Mouse (Mus musculus) Muller cell, postnatal 12 days (primary cell): ENCODE results near the gene Thsd4.
"Not testable (repeated sequence)": the region's sequence is repeated elsewhere in the genome, so short reads cannot be mapped to it uniquely, and the experiment has no call there.

Experiments used
- DNase-seq: peaks from one replicate; pipeline ENCODE4 v3.0.0-alpha.2; 2015; ENCODE audit errors: inconsistent ontology term

The Thsd4 gene

DNA sequence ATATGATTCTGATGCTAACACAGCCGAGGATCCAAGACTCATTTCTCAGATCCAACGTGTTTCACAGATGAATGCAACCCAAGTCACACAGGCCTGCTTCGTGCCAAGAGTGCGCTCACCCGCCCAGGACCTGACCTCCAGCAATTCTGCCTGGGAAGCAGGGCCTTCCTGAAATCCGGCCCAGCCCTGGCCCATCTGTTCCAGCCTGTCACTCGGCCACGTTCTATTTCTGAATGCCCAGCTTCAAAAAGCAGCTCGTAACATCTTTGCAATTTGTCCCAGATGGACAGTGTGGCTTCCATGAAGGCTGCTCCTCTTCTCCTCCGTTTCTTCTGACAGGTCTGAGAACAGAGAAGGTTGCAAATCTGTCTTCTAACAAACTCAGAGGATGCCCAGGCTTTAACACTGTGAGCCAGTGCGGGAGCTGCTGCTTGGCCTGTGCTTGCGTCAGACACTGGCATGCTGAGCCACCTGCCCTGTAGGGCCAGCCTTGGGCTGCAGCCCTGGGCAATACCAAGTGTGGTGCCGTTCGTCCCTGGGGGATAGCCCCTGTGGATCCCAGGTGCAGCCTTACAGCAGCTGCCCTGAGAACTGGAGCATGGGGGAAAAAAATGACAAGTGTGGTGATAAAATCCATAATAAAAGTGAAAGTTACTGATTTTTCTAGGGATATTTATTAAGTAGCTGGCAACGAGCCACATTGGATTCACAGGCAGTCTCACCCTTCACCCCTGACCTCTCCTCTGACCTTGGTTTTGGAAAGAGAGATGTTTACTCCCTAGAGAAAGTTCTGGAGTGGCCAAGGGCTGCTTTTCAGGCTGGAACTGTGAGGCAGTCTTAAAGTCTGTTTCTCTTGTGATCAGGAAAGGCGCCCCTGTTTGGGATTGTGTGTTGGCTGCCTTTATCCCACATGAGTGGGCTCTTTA is 211.8 kb downstream of the Thsd4 start:
- DNase-seq = peak; percentile 93

- no peak for DNase-seq
These were observed 213.7 kb downstream of the Thsd4 start for GRCm38 (mm10) chr9:60308182-60308581.

DNA sequence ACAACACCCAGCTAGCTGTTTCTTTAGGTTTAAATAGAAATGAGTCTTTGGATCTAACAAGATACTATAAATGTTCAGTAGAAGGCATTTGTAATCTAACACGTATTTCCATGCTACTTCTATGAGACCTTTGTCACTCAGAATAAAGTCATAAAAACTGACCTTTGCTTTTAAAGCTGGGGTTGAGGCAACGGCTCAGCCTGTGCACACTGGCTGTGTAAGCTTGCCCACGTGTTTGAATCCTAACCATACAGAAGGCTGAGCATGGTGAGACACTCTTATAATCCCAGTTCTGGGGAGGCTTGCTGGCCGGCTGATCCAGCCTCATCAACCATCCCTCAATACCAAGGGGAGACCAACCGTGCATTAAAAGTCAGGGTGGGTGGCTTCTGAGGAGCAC is 214.4 kb downstream of the Thsd4 start:
- no peak for DNase-seq

DNA sequence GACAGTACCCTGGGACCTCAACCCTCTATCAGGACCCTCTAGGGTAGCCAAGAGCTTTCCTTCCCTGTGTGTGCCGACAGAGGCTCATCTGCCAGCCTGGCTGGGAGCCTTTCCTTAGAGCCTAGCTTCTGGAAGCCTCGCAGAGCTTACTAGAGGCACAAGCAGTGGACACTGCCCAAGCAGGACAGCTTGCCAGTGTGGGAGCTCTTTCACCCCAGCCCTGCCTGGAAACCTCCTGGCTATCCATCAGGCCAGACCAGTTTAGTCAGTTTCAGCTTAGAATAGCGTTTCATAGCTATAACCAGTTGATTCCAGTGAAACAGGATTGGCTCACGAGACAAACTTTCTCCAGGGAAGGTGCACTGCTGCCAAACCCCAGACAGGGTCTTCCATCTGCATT is 215.6 kb downstream of the Thsd4 start:
- DNase-seq = no peak

DNA sequence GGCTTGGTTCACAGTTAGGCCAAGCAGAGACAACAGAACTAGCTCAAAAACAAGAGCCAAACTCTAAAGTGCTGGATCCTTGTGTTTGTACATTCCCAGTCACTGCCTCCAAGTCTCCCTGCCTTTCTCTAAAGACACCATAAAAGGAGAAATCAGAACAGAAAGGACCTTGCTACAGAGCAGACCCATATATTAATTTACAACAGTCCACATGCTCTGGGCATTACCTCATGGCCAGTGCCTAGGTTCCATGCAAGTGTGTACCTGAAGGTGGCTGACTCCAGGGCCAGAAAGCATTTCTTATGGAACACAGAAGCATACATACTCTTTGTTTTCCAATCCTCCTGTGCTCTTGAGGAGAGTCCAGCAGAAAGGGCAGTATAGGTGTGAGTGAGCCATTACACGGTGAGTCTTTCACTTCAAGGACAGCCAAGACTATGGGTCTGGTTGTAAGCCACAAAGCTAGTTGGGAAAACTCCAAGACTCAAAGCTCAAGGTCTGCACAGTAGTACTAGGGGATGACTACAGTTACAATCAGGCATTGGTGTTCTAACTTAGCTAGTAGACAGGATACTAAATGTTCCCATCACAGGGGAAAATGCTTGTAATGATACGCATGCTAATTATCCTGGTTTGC is 216.5 kb downstream of the Thsd4 start:
- no peak for DNase-seq

GRCm38 (mm10) chr9:60296276-60296675 is 225.6 kb downstream of the Thsd4 start:
- no peak for DNase-seq

- DNase-seq = no peak
These were observed 226.6 kb downstream of the Thsd4 start for GRCm38 (mm10) chr9:60295199-60295598.

GRCm38 (mm10) chr9:60293129-60293528 is 228.7 kb downstream of the Thsd4 start:
- no peak for DNase-seq

GRCm38 (mm10) chr9:60290780-60291179 is 231.1 kb downstream of the Thsd4 start:
- no peak for DNase-seq

DNA sequence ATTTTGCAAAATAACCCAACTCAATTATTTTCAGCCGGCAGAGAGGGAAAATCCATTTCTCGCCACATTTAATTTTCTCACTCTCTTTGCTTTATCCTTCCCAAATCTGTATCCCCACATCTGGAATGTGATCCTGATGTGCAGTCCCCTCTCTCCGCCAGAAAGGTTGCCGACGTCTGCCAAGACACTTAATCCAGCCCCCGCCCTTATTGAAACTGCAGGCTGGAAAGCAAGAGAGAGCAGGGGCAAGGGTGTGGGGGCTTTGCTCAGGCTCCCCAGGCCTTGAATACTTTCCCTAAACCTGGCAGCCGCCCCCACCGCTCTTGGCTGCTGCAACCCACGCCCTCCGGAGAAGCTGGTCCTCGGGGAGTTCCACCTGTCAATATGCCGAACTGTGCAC is 233.1 kb downstream of the Thsd4 start:
- DNase-seq = no peak

DNA sequence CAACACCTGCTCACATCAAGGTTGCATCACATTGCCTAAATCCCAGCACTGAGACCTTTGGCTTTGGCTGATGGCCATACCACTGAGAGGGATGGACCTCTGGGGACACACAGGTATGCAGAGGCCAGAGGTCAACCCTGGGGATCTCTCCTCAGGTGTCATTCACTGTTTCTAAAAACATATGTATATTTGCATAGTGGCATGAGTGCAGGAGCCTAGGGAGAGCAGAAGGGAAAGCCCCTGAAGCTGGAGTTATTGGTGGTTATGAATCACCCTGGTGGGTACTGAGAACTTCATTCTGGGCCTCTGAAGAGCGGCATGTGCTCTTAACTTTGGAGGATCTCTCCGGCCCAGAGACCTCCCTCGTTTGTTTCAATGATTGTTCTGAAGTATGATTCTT is 235.5 kb downstream of the Thsd4 start:
- DNase-seq = no peak

DNA sequence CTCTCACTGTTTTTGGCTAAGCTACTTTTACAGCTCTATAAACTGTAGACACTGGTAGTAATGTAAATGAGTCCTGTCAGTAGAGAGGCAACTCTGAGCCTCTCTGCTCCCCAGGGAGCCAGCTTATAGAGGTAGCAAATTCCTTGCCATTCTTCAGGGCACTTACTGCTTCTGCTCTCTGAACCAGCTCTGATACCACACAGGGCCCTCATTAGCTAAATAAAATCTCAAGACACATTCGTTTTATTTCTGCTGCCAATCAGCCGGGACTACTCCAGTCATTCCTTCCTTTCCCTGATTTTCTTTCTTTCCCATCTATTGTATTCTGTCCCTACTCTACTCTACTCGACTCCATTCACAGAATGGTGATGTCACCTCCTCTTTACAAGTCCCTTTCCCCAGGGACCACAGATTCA is 236.8 kb downstream of the Thsd4 start:
- DNase-seq = no peak

- DNase-seq = no peak
These were observed 237.5 kb downstream of the Thsd4 start for GRCm38 (mm10) chr9:60284318-60284717.

DNA sequence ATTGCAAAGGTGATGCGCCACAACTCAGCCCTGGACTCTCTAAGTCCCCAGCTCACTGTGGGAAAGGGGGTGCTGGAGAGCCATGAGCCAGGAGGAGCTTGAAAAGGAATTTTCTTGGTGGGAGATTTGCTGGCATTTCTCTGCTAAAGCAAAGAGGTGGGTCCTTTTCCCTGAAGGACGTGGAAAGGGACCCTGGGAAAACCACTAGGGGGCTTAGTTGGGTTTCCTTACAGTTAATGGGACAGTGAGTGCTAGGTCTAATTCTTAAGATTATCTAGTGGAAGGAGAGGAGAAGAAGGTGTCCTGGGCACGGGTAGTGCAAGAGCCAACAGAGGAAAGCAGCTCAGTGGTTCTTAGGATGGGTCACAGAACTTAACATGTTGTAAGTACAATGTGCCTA is 238.3 kb downstream of the Thsd4 start:
- DNase-seq = no peak

DNA sequence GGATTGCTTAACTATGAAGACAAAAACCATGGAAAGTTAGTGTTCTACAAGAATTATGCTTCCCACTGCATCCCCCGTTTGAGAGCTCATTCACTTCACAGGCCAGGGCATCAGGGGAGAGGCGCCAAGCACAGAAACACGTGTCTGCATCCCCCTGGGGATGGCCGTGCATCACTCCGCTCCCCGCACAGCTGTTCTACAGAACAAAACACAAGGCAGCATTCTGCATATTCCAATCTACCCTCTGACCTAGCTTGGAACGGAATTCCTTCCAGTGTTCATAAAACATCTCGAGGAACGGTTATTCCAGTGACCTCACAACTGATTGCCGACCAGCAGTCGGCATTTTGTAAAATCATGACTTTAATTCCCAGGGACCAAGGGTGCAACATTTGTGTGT is 240.6 kb downstream of the Thsd4 start:
- no peak for DNase-seq

GRCm38 (mm10) chr9:60280786-60281185 is 241.1 kb downstream of the Thsd4 start:
- no peak for DNase-seq

- no peak for DNase-seq
These were observed 242.3 kb downstream of the Thsd4 start for GRCm38 (mm10) chr9:60279556-60279955.

DNA sequence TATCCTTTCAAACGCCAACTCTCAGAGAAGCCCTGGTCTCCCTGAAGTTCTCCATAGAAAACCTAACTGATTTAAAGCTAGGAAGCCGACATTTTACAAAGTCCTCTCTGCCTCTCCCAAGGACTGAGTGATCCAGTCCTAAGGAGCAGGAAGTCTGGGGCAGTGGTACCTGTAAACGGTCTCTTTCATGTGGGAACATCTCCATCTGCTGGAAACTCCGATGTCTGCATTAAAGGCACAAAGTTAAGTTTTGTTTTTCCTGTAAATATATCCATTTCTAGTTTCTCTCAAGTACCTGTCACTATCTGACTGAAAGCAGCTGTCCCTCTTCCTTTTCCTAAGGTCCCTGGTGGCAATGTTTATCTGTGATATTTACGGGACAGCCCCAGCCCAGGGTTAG is 245.5 kb downstream of the Thsd4 start:
- peak; percentile 13 for DNase-seq

- no peak for DNase-seq
These were observed 246.3 kb downstream of the Thsd4 start for GRCm38 (mm10) chr9:60275410-60276159.

DNA sequence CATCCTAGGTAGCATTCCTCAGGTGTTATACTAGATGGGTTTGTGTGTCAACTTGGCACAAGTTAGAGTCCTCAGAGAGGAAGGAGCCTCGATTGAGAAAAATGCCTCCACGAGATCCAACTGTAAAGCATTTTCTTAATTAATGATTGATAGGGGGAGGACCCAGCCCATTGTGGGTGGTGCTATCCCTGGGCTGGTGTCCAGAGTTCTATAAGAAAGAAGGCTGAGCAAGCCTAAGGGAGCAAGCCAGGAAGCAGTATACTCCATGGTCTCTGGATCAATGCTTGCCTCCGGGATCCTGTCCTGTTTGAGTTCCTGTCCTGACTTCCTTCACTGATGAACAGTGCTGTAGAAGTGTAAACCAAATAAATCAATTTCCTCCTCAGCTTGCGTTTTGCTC is 247.3 kb downstream of the Thsd4 start:
- no peak for DNase-seq

DNA sequence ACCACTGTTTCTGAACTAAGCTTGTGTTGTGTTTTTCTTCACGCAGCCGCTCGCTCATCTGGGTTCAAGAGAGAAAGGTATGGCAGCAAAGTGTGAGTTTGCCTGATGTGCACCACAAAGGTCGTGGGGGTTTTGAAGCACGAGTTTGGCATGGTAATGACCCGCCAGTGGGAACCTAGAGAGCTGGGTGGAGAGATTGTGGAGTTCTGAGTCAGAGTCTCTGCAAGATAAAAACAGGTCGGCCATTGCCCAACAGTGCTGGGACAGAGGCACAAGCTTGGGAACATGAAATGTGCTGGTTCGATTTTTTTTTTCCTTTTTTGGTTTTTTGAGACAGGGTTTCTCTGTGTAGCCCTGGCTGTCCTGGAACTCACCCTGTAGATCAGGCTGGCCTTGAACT is 249.5 kb downstream of the Thsd4 start:
- DNase-seq = not testable (repeated sequence)

- no peak for DNase-seq
These were observed 249.9 kb downstream of the Thsd4 start for GRCm38 (mm10) chr9:60271940-60272339.
